Mouse (Mus musculus): ENCODE measurements around the gene Adamtsl4. TPM values are rescaled to one million over a fixed set of nuclear protein-coding genes. Genes with fewer than 3 reads are reported as not detected.

Adamtsl4 gene
- total and polyA plus RNA-seq, 2 experiments from 2014 or later: 1.0 to 1.4 TPM

GRCm38 (mm10) chr3:95632648-95633588 lies 54.8 kb downstream of the Adamtsl4 start:
- no peak overlapping the region for H3K4me2 ChIP-seq (ENCODE audit: low read depth, low read length, poor library complexity, severe bottlenecking)
- 76% methylated on average over 12 of the region's 12 CpGs for WGBS
- peak; percentile 46 for DNase-seq (ENCODE audit: low spot score)
- ATAC-seq (ENCODE audit: low FRiP score): no peak; the same call in 1 of the 2 replicates
- H3K4me3 ChIP-seq (ENCODE audit: low read depth, low read length): no peak overlapping the region
- TF ChIP-seq CTCF (IDR thresholded peaks at IDR 0.05): peak; percentile 68
- H3K27ac ChIP-seq (ENCODE audit: low read depth, low read length): no peak overlapping the region
- H3K9me3 ChIP-seq (ENCODE audit: low read length): no peaks in the 10 kb centered on the region
- peaks cover 71% of the 10 kb centered on the region for H3K36me3 ChIP-seq (ENCODE audit: insufficient read depth, low read length)
- H3K27me3 ChIP-seq (ENCODE audit: insufficient read depth, low read length): no peaks in the 10 kb centered on the region
- no peaks in the 10 kb centered on the region for H3K4me1 ChIP-seq (ENCODE audit: insufficient read depth, low read length)
- H3K9ac ChIP-seq (replicated peaks; ENCODE audit: low read length, poor library complexity, severe bottlenecking): no peak overlapping the region

DNA sequence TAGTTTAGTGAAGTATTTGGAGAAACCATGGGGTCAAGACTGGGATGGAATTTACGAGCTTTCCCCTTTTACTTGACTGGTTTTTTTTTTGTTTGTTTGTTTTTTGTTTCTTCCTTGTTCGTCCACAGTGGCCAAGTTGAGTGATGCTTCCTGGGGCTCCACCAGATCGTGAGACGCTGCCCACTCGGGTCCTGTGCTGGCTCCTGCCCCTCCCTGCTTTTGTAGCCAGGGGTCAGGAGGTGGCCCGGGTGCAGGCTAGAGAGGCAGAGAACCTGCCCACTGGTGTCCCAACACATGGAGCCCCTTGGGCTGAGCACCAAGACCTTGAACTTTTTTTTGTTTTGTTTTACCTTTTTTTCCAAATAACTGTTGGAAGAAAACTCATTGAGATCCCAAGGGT lies 56.4 kb downstream of the Adamtsl4 start:
- 83% methylated on average over 6 of the region's 6 CpGs for WGBS
- peaks cover under 1% of the 10 kb centered on the region; the same call in 1 of the 2 replicates for H3K4me1 ChIP-seq (ENCODE audit: insufficient read depth, low read length)
- H3K4me3 ChIP-seq (ENCODE audit: low read depth, low read length): no peak overlapping the region
- no peak overlapping the region for H3K27ac ChIP-seq (ENCODE audit: low read depth, low read length)
- H3K4me2 ChIP-seq (ENCODE audit: low read depth, low read length, poor library complexity, severe bottlenecking): no peak overlapping the region
- no peak overlapping the region for H3K9ac ChIP-seq (replicated peaks; ENCODE audit: low read length, poor library complexity, severe bottlenecking)
- H3K27me3 ChIP-seq (ENCODE audit: insufficient read depth, low read length): no peaks in the 10 kb centered on the region
- no peaks in the 10 kb centered on the region for H3K9me3 ChIP-seq (ENCODE audit: low read length)
- H3K36me3 ChIP-seq (ENCODE audit: insufficient read depth, low read length): peaks cover 70% of the 10 kb centered on the region
- no peak for TF ChIP-seq CTCF (IDR thresholded peaks at IDR 0.05)
- DNase-seq (ENCODE audit: low spot score): no peak
- no peak for ATAC-seq (ENCODE audit: low FRiP score)

DNA sequence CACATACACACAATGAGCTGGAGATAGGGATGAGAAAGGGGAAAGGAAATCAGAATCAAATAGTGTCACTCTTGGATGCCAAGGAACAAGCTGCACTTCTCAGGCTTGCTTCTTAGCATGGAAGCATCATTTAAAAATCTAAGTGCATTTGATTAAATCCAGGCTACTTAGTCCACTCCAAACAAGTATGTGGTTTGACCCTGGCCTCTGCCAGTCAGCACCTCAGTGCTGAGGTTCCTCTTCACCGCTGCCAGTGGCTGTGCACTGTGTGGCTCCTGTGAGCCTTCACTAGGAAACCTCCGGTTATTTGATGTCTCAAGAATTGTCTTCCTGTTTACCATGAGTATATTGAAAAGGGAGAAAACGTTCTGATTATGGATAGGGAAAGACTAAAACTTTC lies 56.9 kb downstream of the Adamtsl4 start:
- Histone ChIP-seq H3K27ac (ENCODE audit: low read depth, low read length) (no peak overlapping the region), H3K9ac (replicated peaks; ENCODE audit: low read length, poor library complexity, severe bottlenecking) (no peak overlapping the region), H3K4me2 (ENCODE audit: low read depth, low read length, poor library complexity, severe bottlenecking) (no peak overlapping the region), H3K4me1 (ENCODE audit: insufficient read depth, low read length) (peaks cover 5% of the 10 kb centered on the region; the same call in 1 of the 2 replicates), H3K4me3 (ENCODE audit: low read depth, low read length) (no peak overlapping the region), H3K9me3 (ENCODE audit: low read length) (no peaks in the 10 kb centered on the region), H3K27me3 (ENCODE audit: insufficient read depth, low read length) (no peaks in the 10 kb centered on the region), H3K36me3 (ENCODE audit: insufficient read depth, low read length) (peaks cover 67% of the 10 kb centered on the region)
- no peak for TF ChIP-seq CTCF (IDR thresholded peaks at IDR 0.05)
- no peak for ATAC-seq (ENCODE audit: low FRiP score)
- 82% methylated on average over 3 of the region's 3 CpGs for WGBS
- no peak for DNase-seq (ENCODE audit: low spot score)

- 85% methylated on average over 4 of the region's 4 CpGs for WGBS
- Histone ChIP-seq H3K9ac (replicated peaks; ENCODE audit: low read length, poor library complexity, severe bottlenecking) (no peak overlapping the region), H3K4me1 (ENCODE audit: insufficient read depth, low read length) (peaks cover 5% of the 10 kb centered on the region; the same call in 1 of the 2 replicates), H3K27me3 (ENCODE audit: insufficient read depth, low read length) (no peaks in the 10 kb centered on the region), H3K4me2 (ENCODE audit: low read depth, low read length, poor library complexity, severe bottlenecking) (no peak overlapping the region), H3K27ac (ENCODE audit: low read depth, low read length) (no peak overlapping the region), H3K4me3 (ENCODE audit: low read depth, low read length) (no peak overlapping the region), H3K36me3 (ENCODE audit: insufficient read depth, low read length) (peaks cover 61% of the 10 kb centered on the region), H3K9me3 (ENCODE audit: low read length) (no peaks in the 10 kb centered on the region)
- no peak for ATAC-seq (ENCODE audit: low FRiP score)
- DNase-seq (ENCODE audit: low spot score): no peak
- TF ChIP-seq CTCF (IDR thresholded peaks at IDR 0.05): no peak
Measured at GRCm38 (mm10) chr3:95629755-95630154, 58.0 kb downstream of the Adamtsl4 start.

DNA sequence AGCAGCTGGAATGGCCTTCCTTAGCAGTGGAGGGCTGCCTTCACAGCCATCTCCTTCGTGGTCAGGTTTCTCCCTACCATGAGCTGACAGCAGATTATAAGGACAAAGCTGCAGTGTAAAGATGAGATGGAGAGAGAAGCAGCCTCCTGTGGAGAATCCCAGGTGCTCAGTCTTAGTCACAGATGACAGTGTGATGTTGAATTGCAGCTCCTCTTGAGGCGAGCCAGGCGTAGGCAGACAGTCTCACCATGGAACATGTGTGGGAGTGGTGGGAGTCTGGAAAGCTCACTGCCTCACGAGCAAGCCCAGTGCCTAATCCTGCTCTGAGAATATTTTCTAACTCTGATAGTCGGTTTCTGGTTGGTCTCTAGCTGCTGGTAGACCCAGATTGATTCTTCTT lies 60.0 kb downstream of the Adamtsl4 start:
- no peak for DNase-seq (ENCODE audit: low spot score)
- H3K27me3 ChIP-seq (ENCODE audit: insufficient read depth, low read length): no peaks in the 10 kb centered on the region

More for the DNA sequence above, 60.0 kb downstream of the Adamtsl4 start:
- H3K4me2 ChIP-seq (ENCODE audit: low read depth, low read length, poor library complexity, severe bottlenecking): no peak overlapping the region
- H3K9me3 ChIP-seq (ENCODE audit: low read length): no peaks in the 10 kb centered on the region
- TF ChIP-seq CTCF (IDR thresholded peaks at IDR 0.05): no peak
- H3K9ac ChIP-seq (replicated peaks; ENCODE audit: low read length, poor library complexity, severe bottlenecking): 0 out of 2 replicates have a peak overlapping the region, but pooled peaks have one; percentile 24
- no peak for ATAC-seq (ENCODE audit: low FRiP score)
- WGBS: 92% methylated on average over 5 of the region's 5 CpGs
- no peak overlapping the region for H3K4me3 ChIP-seq (ENCODE audit: low read depth, low read length)
- H3K36me3 ChIP-seq (ENCODE audit: insufficient read depth, low read length): peaks cover 47% of the 10 kb centered on the region
- peaks cover 5% of the 10 kb centered on the region; the same call in 1 of the 2 replicates for H3K4me1 ChIP-seq (ENCODE audit: insufficient read depth, low read length)
- H3K27ac ChIP-seq (ENCODE audit: low read depth, low read length): no peak overlapping the region

Small RNA genes lying within 50 kb of the gene (microRNA-seq; reads per million reads assigned to microRNA genes)
- gene Mir7014 (ENCODE audit: borderline number of aligned reads): not detected

Other genes starting within 250 kb of the Adamtsl4 start
- gene Ctsk, start 188.7 kb downstream of the Adamtsl4 start, total RNA-seq (2014; rRNA removed): 3.6 and 6.5 TPM in 2 replicates
- 7.7 and 10.1 TPM in 2 replicates for gene Ctsk, start 188.7 kb downstream of the Adamtsl4 start, polyA plus RNA-seq (2015; fragmentation: Nextera tagmentation; extraction: Ambion mirVana)
- gene Ctss, start 161.1 kb downstream of the Adamtsl4 start, total RNA-seq (2014; rRNA removed): 18.8 and 19.2 TPM in 2 replicates
- 19.6 and 20.0 TPM in 2 replicates for gene Ctss, start 161.1 kb downstream of the Adamtsl4 start, polyA plus RNA-seq (2015; fragmentation: Nextera tagmentation; extraction: Ambion mirVana)
- gene Hormad1, start 128.2 kb downstream of the Adamtsl4 start, total RNA-seq (2014; rRNA removed): not detected in 2 replicates
- not detected in 2 replicates for gene Hormad1, start 128.2 kb downstream of the Adamtsl4 start, polyA plus RNA-seq (2015; fragmentation: Nextera tagmentation; extraction: Ambion mirVana)
- 19.1 and 22.2 TPM in 2 replicates for gene Golph3l, start 99.0 kb downstream of the Adamtsl4 start, total RNA-seq (2014; rRNA removed)
- gene Golph3l, start 99.0 kb downstream of the Adamtsl4 start, polyA plus RNA-seq (2015; fragmentation: Nextera tagmentation; extraction: Ambion mirVana): 18.8 and 19.8 TPM in 2 replicates
- 100 and 124 TPM in 2 replicates for gene Ensa, start 62.9 kb downstream of the Adamtsl4 start, total RNA-seq (2014; rRNA removed)
- gene Ensa, start 62.9 kb downstream of the Adamtsl4 start, polyA plus RNA-seq (2015; fragmentation: Nextera tagmentation; extraction: Ambion mirVana): 167 and 169 TPM in 2 replicates
- 105 and 136 TPM in 2 replicates for gene Mcl1, start 29.1 kb downstream of the Adamtsl4 start, total RNA-seq (2014; rRNA removed)
- 35.8 and 42.8 TPM in 2 replicates for gene Mcl1, start 29.1 kb downstream of the Adamtsl4 start, polyA plus RNA-seq (2015; fragmentation: Nextera tagmentation; extraction: Ambion mirVana)
- gene Ecm1, start 51.7 kb upstream of the Adamtsl4 start, total RNA-seq (2014; rRNA removed): 6.2 and 9.9 TPM in 2 replicates
- gene Ecm1, start 51.7 kb upstream of the Adamtsl4 start, polyA plus RNA-seq (2015; fragmentation: Nextera tagmentation; extraction: Ambion mirVana): 9.7 and 10.8 TPM in 2 replicates
- 34.7 and 39.8 TPM in 2 replicates for gene Tars2, start 72.3 kb upstream of the Adamtsl4 start, total RNA-seq (2014; rRNA removed)
- gene Tars2, start 72.3 kb upstream of the Adamtsl4 start, polyA plus RNA-seq (2015; fragmentation: Nextera tagmentation; extraction: Ambion mirVana): 40.8 and 45.0 TPM in 2 replicates
- 28.8 and 30.6 TPM in 2 replicates for gene Rprd2, start 130.9 kb upstream of the Adamtsl4 start, total RNA-seq (2014; rRNA removed)
- 20.1 and 23.6 TPM in 2 replicates for gene Rprd2, start 130.9 kb upstream of the Adamtsl4 start, polyA plus RNA-seq (2015; fragmentation: Nextera tagmentation; extraction: Ambion mirVana)
- gene Prpf3, start 168.0 kb upstream of the Adamtsl4 start, total RNA-seq (2014; rRNA removed): 9.3 and 11.0 TPM in 2 replicates
- gene Prpf3, start 168.0 kb upstream of the Adamtsl4 start, polyA plus RNA-seq (2015; fragmentation: Nextera tagmentation; extraction: Ambion mirVana): 24.0 and 26.9 TPM in 2 replicates
- gene Mrps21, start 183.6 kb upstream of the Adamtsl4 start, total RNA-seq (2014; rRNA removed): 82.9 and 88.3 TPM in 2 replicates
- 241 TPM in 2 replicates for gene Mrps21, start 183.6 kb upstream of the Adamtsl4 start, polyA plus RNA-seq (2015; fragmentation: Nextera tagmentation; extraction: Ambion mirVana)
- 4.2 and 5.2 TPM in 2 replicates for gene Ciart, start 194.3 kb upstream of the Adamtsl4 start, total RNA-seq (2014; rRNA removed)
- gene Ciart, start 194.3 kb upstream of the Adamtsl4 start, polyA plus RNA-seq (2015; fragmentation: Nextera tagmentation; extraction: Ambion mirVana): 9.3 and 12.6 TPM in 2 replicates
- gene BC028528, start 204.1 kb upstream of the Adamtsl4 start, total RNA-seq (2014; rRNA removed): 6.5 and 27.7 TPM in 2 replicates
- 14.6 and 18.8 TPM in 2 replicates for gene BC028528, start 204.1 kb upstream of the Adamtsl4 start, polyA plus RNA-seq (2015; fragmentation: Nextera tagmentation; extraction: Ambion mirVana)
- gene Aph1a, start 206.1 kb upstream of the Adamtsl4 start, total RNA-seq (2014; rRNA removed): 67.5 and 71.6 TPM in 2 replicates
- gene Aph1a, start 206.1 kb upstream of the Adamtsl4 start, polyA plus RNA-seq (2015; fragmentation: Nextera tagmentation; extraction: Ambion mirVana): 39.0 and 45.2 TPM in 2 replicates
- 5.1 and 8.0 TPM in 2 replicates for gene Car14, start 216.8 kb upstream of the Adamtsl4 start, total RNA-seq (2014; rRNA removed)
- gene Car14, start 216.8 kb upstream of the Adamtsl4 start, polyA plus RNA-seq (2015; fragmentation: Nextera tagmentation; extraction: Ambion mirVana): 6.8 and 7.5 TPM in 2 replicates
- 24.7 and 27.5 TPM in 2 replicates for gene Anp32e, start 241.3 kb upstream of the Adamtsl4 start, total RNA-seq (2014; rRNA removed)
- gene Anp32e, start 241.3 kb upstream of the Adamtsl4 start, polyA plus RNA-seq (2015; fragmentation: Nextera tagmentation; extraction: Ambion mirVana): 70.9 and 86.9 TPM in 2 replicates

All from midbrain, postnatal 0 days (tissue).